Mouse (Mus musculus) CD8-positive naive resting alpha-beta T cell, adult 2 months (primary cell): ENCODE measurements around the gene Abat.

Source experiments
- DNase-seq, 2 experiments: peaks; one replicate each; pipeline ENCODE4 v3.0.0; 2022; ENCODE audit warnings: low read depth in 2 of 2, low spot score in 2 of 2

Gene Abat

DNA sequence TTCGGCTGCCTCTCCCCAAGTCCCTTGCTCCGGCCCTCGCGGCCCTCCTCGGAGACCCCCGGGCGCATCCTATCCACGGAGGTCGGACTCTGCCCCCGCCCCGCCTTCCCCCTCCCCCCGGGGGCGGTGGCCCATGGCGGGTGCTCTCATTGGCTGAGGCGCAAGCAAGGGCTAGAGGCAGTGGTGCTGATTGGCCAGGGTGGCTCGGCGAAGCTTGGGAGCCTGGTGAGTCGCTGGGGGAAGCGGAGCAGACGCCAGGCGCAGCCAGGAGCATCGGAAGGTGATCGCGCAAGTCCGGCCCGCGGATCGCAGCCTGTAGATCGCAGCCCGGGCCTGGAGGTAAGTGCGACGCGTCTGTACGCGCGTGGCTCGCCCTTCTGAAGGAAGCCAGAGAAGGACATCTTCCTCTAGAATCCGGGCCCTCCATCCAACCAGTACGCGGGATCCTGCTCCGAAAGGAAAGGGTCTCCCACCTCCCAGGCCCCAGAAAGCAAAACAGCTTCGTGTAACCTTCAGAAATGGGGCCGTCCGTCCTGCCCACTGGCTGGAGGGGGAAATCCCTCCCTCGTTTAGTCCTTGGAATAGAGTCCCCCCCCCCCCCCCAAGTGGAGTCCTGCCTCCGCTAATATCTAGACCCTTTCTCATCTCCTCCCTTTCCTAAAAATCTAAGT lies at the start of gene Abat:
TSS of gene Abat (plus strand) at position 194 of the 671 bp plus-strand sequence.
- peak; percentile 17 to 25 for DNase-seq

- no peak for DNase-seq
These were observed 43.1 kb upstream of the Abat start for GRCm38 (mm10) chr16:8470132-8470531.

GRCm38 (mm10) chr16:8470603-8471481 lies 42.4 kb upstream of the Abat start, which contains the start of gene Mettl22:
Gene Mettl22 (plus strand): TSS chr16:8470788.
- DNase-seq, result peak; percentile 82 to 88

DNA sequence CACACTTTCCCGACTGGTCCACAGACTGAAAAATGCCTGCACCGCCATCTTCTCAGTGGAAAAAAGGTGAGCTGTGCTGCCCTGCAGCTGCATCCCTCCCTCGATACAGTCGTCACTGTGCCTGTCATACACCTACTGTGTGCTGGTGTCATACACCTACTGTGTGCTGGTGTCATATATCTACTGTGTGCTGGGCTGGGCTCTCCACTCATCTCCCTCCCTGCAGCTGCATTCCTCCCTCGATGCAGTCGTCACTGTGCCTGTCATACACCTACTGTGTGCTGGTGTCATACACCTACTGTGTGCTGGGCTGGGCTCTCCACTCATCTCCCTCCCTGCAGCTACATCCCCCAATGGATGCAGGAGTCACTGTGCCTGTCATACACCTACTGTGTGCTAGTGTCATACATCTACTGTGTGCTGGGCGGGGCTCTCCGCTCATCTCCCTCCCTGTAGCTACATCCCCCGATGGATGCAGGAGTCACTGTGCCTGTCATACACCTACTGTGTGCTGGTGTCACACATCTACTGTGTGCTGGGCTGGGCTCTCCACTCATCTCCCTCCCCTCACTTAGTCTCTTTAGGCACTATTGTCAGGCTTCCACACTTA lies 25.7 kb upstream of the Abat start:
- DNase-seq, result no peak

DNA sequence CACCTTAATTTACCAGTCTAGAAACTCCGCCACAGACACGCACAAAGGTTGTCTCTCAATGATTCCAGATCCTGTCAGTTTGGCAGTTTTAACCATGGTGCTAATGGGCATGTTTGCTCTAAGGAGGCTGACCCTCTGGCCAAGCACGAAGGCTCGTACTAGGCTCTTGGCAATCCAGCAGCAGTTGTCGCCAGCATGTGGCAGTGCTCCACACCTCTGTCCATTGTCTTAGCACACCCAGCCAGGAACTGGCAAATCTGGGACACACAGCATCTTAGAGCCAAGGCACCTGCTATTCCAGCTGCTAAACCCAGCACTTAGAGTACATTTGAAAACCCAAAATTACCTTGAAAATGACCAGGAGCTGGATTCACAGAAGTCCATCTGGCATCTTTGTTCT lies 23.9 kb upstream of the Abat start:
- DNase-seq, result no peak

DNA sequence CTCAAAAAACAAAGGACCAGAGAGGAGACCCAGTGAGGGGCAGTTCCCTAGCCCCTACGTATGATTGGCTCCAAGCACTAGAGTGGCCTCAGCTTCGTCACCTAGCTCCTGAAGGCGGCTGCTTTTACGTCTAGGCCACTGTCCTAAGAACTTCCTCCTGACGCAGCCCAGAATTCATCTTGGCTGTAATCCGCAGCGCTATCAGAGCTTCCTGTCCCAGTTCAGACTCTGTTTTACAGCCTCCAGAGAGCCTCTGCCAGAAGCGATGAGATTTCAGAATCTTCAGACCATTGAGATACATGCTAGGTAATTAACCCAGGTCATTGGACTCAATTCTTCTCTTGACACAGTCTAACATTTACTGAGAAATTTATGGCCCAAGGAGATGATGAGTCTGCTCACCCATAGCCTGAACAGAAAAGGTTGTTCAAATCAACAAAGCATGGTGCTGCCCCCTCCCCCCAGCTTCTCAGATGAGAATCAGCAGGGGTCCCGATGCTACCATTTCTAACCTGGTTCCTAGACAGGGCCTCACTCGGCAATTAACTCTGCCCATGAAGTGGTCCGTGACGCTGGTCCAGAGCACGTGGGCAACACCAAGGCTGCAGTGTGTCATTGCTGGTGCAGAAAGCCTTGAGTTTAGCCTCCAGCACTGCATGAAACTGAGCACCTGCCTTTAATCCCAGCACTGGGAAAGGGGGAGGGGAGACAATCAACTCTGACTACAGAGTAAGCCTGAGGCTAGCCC lies 21.3 kb upstream of the Abat start:
- DNase-seq, result no peak

- peak; percentile 32 to 49 for DNase-seq
These were observed 19.0 kb upstream of the Abat start for GRCm38 (mm10) chr16:8494268-8494667.

- DNase-seq, result no peak
These were observed 16.3 kb upstream of the Abat start for GRCm38 (mm10) chr16:8496967-8497366.

DNA sequence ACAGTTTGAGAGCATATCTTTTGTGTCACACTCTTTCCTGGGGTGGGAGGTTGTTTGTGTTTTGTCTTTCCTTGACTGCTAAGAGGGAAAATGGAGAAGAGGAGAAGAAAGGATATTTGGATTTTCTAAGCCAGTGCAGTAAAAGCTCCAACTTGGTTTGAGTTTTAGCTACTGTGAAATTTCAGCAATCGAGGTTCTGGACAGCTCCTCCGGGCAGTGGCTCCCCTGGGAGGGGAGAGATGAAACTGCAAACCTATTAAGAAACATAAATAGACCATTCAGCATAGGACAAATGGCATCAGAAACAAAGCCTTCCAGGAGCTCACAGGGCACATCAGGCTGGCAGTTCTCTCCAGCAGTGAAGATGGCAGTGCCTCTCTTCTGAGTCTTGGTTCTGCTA lies 9.0 kb upstream of the Abat start:
- DNase-seq, result no peak

GRCm38 (mm10) chr16:8509894-8510293 lies 3.3 kb upstream of the Abat start:
- no peak for DNase-seq

- DNase-seq, result no peak
These were observed 399 bp upstream of the Abat start for GRCm38 (mm10) chr16:8512830-8513229.

GRCm38 (mm10) chr16:8514180-8514579 lies 951 bp downstream of the Abat start:
- DNase-seq, result no peak

- DNase-seq, result no peak
These were observed 7.3 kb downstream of the Abat start for GRCm38 (mm10) chr16:8520525-8520924.

- no peak for DNase-seq
These were observed 8.1 kb downstream of the Abat start for GRCm38 (mm10) chr16:8521322-8521721.

DNA sequence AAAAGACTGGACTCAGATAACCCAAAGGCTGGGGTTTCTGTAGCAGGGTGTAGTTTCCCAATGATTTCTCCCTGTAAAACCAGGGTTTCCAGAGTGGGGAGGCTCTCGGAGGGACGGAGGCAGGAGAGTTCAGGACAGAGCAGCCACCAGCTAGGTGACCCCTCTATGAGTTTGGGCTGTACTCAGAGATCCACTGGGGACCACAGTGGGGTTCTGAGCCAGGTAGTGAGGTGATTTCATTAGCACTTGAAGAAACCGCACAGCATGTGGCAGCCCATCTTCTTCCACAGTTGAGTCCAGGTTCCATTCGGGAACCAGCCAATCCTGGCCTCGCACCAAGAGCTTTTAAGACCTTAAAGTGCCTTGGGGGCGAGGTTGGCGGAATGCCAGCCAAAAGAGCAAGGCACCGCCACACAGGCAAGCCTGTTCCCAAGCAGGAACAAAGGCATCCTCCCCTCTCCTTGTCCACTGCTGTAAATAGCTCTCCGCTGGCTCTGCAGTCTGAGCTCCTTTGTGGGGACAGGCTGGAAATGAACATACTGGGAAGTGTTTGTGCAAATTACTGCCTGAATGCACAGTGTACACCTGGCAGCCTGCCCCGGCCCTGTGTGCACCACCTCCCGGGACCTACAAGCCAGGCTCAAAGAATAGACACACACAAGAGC lies 10.4 kb downstream of the Abat start:
- DNase-seq, result no peak

DNA sequence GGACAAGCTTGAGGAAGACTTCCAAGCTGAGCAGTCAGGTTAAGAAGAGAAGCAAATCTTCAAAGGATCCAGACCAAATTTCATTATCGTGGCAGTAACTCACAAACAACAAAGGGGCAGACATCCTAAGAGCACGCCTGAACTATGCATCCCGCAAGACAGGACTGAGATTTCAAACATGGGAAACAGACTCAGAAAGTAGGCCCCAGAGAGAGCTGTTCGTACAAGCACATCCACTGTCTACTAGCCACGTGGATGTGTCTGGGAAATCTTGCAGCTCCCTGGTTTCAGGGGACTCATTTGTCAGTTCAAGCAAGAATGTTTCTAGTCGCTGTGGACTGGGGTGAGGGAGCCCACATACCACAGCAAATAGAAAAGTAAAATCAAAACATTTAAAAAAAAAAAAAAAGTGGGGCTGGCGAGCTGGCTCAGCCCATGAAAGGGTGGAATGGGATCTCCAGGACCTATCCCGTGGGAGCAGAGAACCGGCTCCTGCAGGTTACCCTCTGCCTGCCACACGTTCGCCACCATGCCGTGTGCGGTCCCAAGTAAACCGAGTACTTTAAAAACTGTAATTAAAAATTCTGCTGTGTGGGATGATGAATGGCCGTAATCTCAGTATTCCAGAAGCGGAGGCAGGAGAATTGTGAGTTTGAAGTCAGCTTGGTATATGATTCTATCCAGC lies 11.1 kb downstream of the Abat start:
- DNase-seq, result no peak

GRCm38 (mm10) chr16:8525293-8525692 lies 12.1 kb downstream of the Abat start:
- DNase-seq, result no peak

DNA sequence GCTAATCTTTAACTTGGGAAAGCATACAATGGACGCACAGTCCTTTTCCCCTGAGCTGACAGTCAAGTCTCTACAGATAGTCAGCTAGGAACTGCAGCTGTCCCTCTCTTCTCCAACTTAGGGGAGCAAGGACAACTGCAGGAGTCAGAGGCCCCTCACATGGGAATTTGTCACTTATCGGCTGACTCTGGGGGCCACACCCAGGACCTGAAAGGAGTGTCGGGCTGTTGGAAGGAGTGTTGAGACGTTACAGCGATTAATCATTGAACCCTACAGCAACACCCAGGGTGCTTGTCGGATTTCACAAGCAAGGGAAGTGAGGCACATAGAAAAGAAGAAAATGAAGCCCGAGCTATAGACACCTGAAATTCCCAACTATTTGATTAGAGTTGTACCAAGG lies 12.6 kb downstream of the Abat start:
- no peak for DNase-seq

- no peak for DNase-seq
These were observed 16.2 kb downstream of the Abat start for GRCm38 (mm10) chr16:8529389-8529788.

DNA sequence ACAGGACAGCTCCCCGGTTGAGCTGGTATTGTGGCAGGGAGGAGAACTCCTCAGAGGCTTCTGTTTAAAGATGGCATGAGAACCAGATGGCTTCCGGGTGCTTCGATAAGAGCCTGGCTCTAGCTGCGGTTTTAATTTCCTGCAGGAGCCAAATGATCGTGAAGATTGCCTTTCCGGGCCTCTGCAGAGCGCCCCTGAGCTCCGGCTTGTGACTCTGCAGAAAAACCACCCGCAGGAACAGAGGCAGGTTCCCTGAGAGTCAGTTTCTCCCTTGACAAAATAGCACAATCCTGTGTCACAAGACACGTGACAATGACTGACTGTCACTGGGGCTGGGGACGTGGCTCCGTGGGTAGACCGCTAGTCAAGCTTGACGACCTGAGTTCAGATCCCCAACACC lies 16.8 kb downstream of the Abat start:
- no peak for DNase-seq
